Mouse (Mus musculus) fibroblast of lung, adult 2 months (primary cell): ENCODE results near the gene Olfr739.

Source experiments
- DNase-seq: peaks from one replicate; pipeline ENCODE4 v3.0.0-alpha.2; 2011; ENCODE audit warnings: low read depth

Olfr739 gene

GRCm38 (mm10) chr14:50418326-50418725, at the start of gene Olfr739:
Gene Olfr739 (plus strand): TSS chr14:50418626.
- no peak for DNase-seq

- DNase-seq: no peak
Observed at GRCm38 (mm10) chr14:50380863-50381262, 37.6 kb upstream of the Olfr739 start, which contains the start of gene Olfr736. Gene Olfr736 (plus strand): TSS chr14:50381163.

- no peak for DNase-seq
Observed at GRCm38 (mm10) chr14:50407268-50407667, 11.2 kb upstream of the Olfr739 start, which contains the start of gene Olfr738. Gene Olfr738 (plus strand): TSS chr14:50407568.

GRCm38 (mm10) chr14:50445245-50445644, 26.8 kb downstream of the Olfr739 start, which contains the start of gene Olfr740:
Gene Olfr740 (plus strand): TSS chr14:50445545.
- no peak for DNase-seq

- DNase-seq: no peak
Observed at GRCm38 (mm10) chr14:50472438-50472837, 54.0 kb downstream of the Olfr739 start, which contains the start of gene Olfr741. Gene Olfr741 (plus strand): TSS chr14:50472738.
